9 mouse cellular contexts compared by ENCODE assay signal in genomic region chr12:64964560-64964959, GRCm38 (mm10). TPM values are rescaled to one million over a fixed set of nuclear protein-coding genes. Genes with fewer than 3 reads are reported as not detected.
DNase-seq lines count a peak whose midpoint lies in the region; ATAC-seq and TF ChIP-seq lines count a peak whose summit lies in the region.
"Had no signal": no experiment of that assay in that cellular context is flagged by ENCODE, and none has a peak within 500 bp of the region (broad histone marks: within the 10 kb centered on the region; RNA-seq: fewer than 3 reads in every experiment).

No protein-coding gene starts in this region.

- no peaks in the 10 kb centered on the region for H3K27me3 ChIP-seq in embryonic facial prominence, embryonic 11.5 days (ENCODE audit: control insufficient read depth, insufficient read depth, low read length)
- H3K27me3 ChIP-seq in hindbrain, postnatal 0 days (ENCODE audit: insufficient read depth, low read length) = no peaks in the 10 kb centered on the region
- no peaks in the 10 kb centered on the region for H3K27me3 ChIP-seq in myocyte (ENCODE audit: control insufficient read depth, insufficient read depth, insufficient read length)

- no peaks in the 10 kb centered on the region for H3K36me3 ChIP-seq in embryonic facial prominence, embryonic 11.5 days (replicated peaks; ENCODE audit: control insufficient read depth, insufficient read depth, low read depth, low read length)
- H3K36me3 ChIP-seq in hindbrain, postnatal 0 days (ENCODE audit: insufficient read depth, low read length) = no peaks in the 10 kb centered on the region
- no peaks in the 10 kb centered on the region for H3K36me3 ChIP-seq in myocyte (ENCODE audit: control insufficient read depth, insufficient read depth)

- H3K9me3 ChIP-seq in embryonic facial prominence, embryonic 11.5 days (replicated peaks; ENCODE audit: control insufficient read depth, low read length) = no peaks in the 10 kb centered on the region
- H3K9me3 ChIP-seq in hindbrain, postnatal 0 days (ENCODE audit: low read length) = no peaks in the 10 kb centered on the region

- H3K27ac ChIP-seq in layer of hippocampus, adult 2 months = peak overlapping the region; percentile 88; the same call in 1 of the 2 replicates
- no peak overlapping the region for H3K27ac ChIP-seq in embryonic facial prominence, embryonic 11.5 days (replicated peaks; ENCODE audit: low read depth, low read length)
- H3K27ac ChIP-seq in hindbrain, postnatal 0 days = peak overlapping the region; percentile 73; the same call in 1 of the 2 replicates

- peak overlapping the region; percentile 44 for H3K4me2 ChIP-seq in embryonic facial prominence, embryonic 11.5 days (ENCODE audit: low read depth, low read length)
- peak overlapping the region; percentile 97 for H3K4me2 ChIP-seq in hindbrain, postnatal 0 days (ENCODE audit: low read depth, low read length)
- peak overlapping the region; percentile 91 for H3K4me2 ChIP-seq in myocyte (ENCODE audit: low read depth)

- H3K4me1 ChIP-seq in embryonic facial prominence, embryonic 11.5 days (ENCODE audit: control insufficient read depth, insufficient read depth, low read length) = no peaks in the 10 kb centered on the region
- peaks cover 15% of the 10 kb centered on the region; the same call in 1 of the 2 replicates for H3K4me1 ChIP-seq in hindbrain, postnatal 0 days (ENCODE audit: insufficient read depth, low read length)

- H3ac ChIP-seq in myocyte (ENCODE audit: control insufficient read depth, insufficient read length) = peak overlapping the region; percentile 24

- H3K79me2 ChIP-seq in myocyte (ENCODE audit: control insufficient read depth, insufficient read depth) = peaks cover 88% of the 10 kb centered on the region

- 20% methylated on average over 4 of the region's 4 CpGs for WGBS in embryonic facial prominence, embryonic 11.5 days
- 23% methylated on average over 4 of the region's 4 CpGs for WGBS in hindbrain, postnatal 0 days

- DNase-seq in layer of hippocampus, adult 2 months (ENCODE audit: low spot score in 2 of 2) = no peak
- DNase-seq in layer of hippocampus, adult 8-10 months (ENCODE audit: low spot score in 2 of 2) = no peak
- no peak for DNase-seq in embryonic facial prominence, embryonic 11.5 days (ENCODE audit: low spot score)
- DNase-seq in hindbrain, postnatal 0 days (ENCODE audit: low spot score) = no peak
- DNase-seq in adrenal gland, postnatal 25 days = no peak
- no peak for DNase-seq in kidney, adult 9 months
- DNase-seq in spleen, postnatal 36 days (ENCODE audit: low spot score in 2 of 2) = no peak
- DNase-seq: layer of hippocampus, adult 9-11 months had no signal

- TF ChIP-seq POLR2A in myocyte (IDR thresholded peaks at IDR 0.05; ENCODE audit: insufficient read length, low read depth) = no peak

- H3K9ac ChIP-seq in embryonic facial prominence, embryonic 11.5 days (replicated peaks; ENCODE audit: low read length) = peak overlapping the region; percentile 49
- H3K9ac ChIP-seq in hindbrain, postnatal 0 days (replicated peaks; ENCODE audit: low read length) = peak overlapping the region; percentile 57

- H3K4me3 ChIP-seq in layer of hippocampus, adult 2 months = peak overlapping the region; percentile 99
- H3K4me3 ChIP-seq in embryonic facial prominence, embryonic 11.5 days (ENCODE audit: low read depth, low read length) = peak overlapping the region; percentile 84
- peak overlapping the region; percentile 98 for H3K4me3 ChIP-seq in hindbrain, postnatal 0 days (ENCODE audit: low read length)
- H3K4me3 ChIP-seq in myocyte = peak overlapping the region; percentile 95

- no peak for ATAC-seq in embryonic facial prominence, embryonic 11.5 days (replicated peaks; ENCODE audit: insufficient number of reproducible peaks, low FRiP score, low TSS enrichment, low read depth)
- no peak for ATAC-seq in hindbrain, postnatal 0 days

- TF ChIP-seq CTCF in layer of hippocampus, adult 2 months (conservative IDR thresholded peaks at IDR 0.05) = no peak
- TF ChIP-seq CTCF in hindbrain, postnatal 0 days (IDR thresholded peaks at IDR 0.05; ENCODE audit: low read depth) = no peak

TF ChIP-seq in myocyte, 11 proteins besides CTCF, POLR2A, EP300 and RAD21:
- TF ChIP-seq REST (IDR thresholded peaks at IDR 0.05; ENCODE audit: insufficient read depth, insufficient read length) = no peak

RNA-seq across cellular contexts. Expression of gene Klhl28, which starts 0.8 kb away (rescaled TPM):
- total RNA-seq in layer of hippocampus, adult 2 months (2021) = 10 to 100 TPM; 23.7 to 25.5 TPM
- 10 to 100 TPM; 20.0 to 24.8 (median 22.9) TPM for total RNA-seq in layer of hippocampus, adult 8-10 months (2022)
- polyA plus RNA-seq in embryonic facial prominence, embryonic 11.5 days (2014; fragmentation: Nextera tagmentation; extraction: Ambion mirVana) = 11.0 and 13.4 TPM in 2 replicates
- total RNA-seq in hindbrain, postnatal 0 days (2014; rRNA removed) = 15.7 TPM in 2 replicates
- polyA plus RNA-seq in hindbrain, postnatal 0 days (2015; fragmentation: Nextera tagmentation; extraction: Ambion mirVana) = 20.7 and 21.4 TPM in 2 replicates
- 1.9 TPM for polyA plus RNA-seq in myocyte (2012; fragmentation: generic; extraction: Trizol)
- total RNA-seq in adrenal gland, postnatal 25 days (2021) = 13.0 and 14.5 TPM in 2 replicates

RNA-seq across cellular contexts. Expression of gene Togaram1, which starts 1.0 kb away (rescaled TPM):
- 10 to 100 TPM; 49.7 to 50.8 TPM for total RNA-seq in layer of hippocampus, adult 2 months (2021)
- total RNA-seq in layer of hippocampus, adult 8-10 months (2022) = 10 to 100 TPM; 45.9 to 58.8 (median 52.1) TPM
- polyA plus RNA-seq in embryonic facial prominence, embryonic 11.5 days (2014; fragmentation: Nextera tagmentation; extraction: Ambion mirVana) = 25.8 and 28.8 TPM in 2 replicates
- total RNA-seq in hindbrain, postnatal 0 days (2014; rRNA removed) = 22.0 and 26.9 TPM in 2 replicates
- 14.3 and 15.9 TPM in 2 replicates for polyA plus RNA-seq in hindbrain, postnatal 0 days (2015; fragmentation: Nextera tagmentation; extraction: Ambion mirVana)
- 3.5 TPM for polyA plus RNA-seq in myocyte (2012; fragmentation: generic; extraction: Trizol)
- 36.8 and 37.1 TPM in 2 replicates for total RNA-seq in adrenal gland, postnatal 25 days (2021)

RNA-seq across cellular contexts. Expression of gene Gm527, which starts 46.9 kb away (rescaled TPM):
- 10 to 100 TPM; 10.5 to 15.7 TPM for total RNA-seq in layer of hippocampus, adult 2 months (2021)
- total RNA-seq in layer of hippocampus, adult 8-10 months (2022) = 10 to 100 TPM in 3 of 4 experiments, 1 to 10 TPM in 1; 9.4 to 19.4 (median 13.2) TPM
- polyA plus RNA-seq in embryonic facial prominence, embryonic 11.5 days (2014; fragmentation: Nextera tagmentation; extraction: Ambion mirVana) = 2.8 and 3.2 TPM in 2 replicates
- 10.9 and 19.3 TPM in 2 replicates for total RNA-seq in hindbrain, postnatal 0 days (2014; rRNA removed)
- polyA plus RNA-seq in hindbrain, postnatal 0 days (2015; fragmentation: Nextera tagmentation; extraction: Ambion mirVana) = 1.2 and 2.3 TPM in 2 replicates
- polyA plus RNA-seq in myocyte (2012; fragmentation: generic; extraction: Trizol) = 1.8 TPM
- 5.1 and 8.2 TPM in 2 replicates for total RNA-seq in adrenal gland, postnatal 25 days (2021)

Comparison
In these comparisons a context has a peak if more than half of its experiments do, and no peak if none do; other contexts are left out.
1. H3K4me2 ChIP-seq: peak in every context shown above with its lines; median percentile 97 in hindbrain, postnatal 0 days; 91 in myocyte; 44 in embryonic facial prominence, embryonic 11.5 days.